Mouse (Mus musculus) common myeloid progenitor, adult 5-6 weeks (primary cell): ENCODE results near the gene Rassf3. TPM values are rescaled to one million over a fixed set of nuclear protein-coding genes. Genes with fewer than 3 reads are reported as not detected.

Experiments
- ATAC-seq: replicated peaks from 2 replicates; pipeline ENCODE4 v1.8.0; 2016; ENCODE audit warnings: low read depth, mild to moderate bottlenecking, moderate TSS enrichment, inconsistent platforms; ENCODE audit not compliant: poor library complexity, severe bottlenecking
- total RNA-seq: library from RNA; stranded (forward); fragments of 200-1000, 187-1606 nt; gene quantifications from 2 replicates; pipeline ENCODE4 v1.2.3, GENCODE M21; 2017

The Rassf3 gene
- total RNA-seq, 1 experiment from 2014 or later = 20.8 TPM

GRCm38 (mm10) chr10:121432635-121433280, 43.4 kb downstream of the Rassf3 start:
- peak; percentile 54 for ATAC-seq

GRCm38 (mm10) chr10:121432041-121432634, 44.0 kb downstream of the Rassf3 start:
- peak; percentile 50 for ATAC-seq

- ATAC-seq = no peak
Observed at GRCm38 (mm10) chr10:121430764-121431540, 45.2 kb downstream of the Rassf3 start.

GRCm38 (mm10) chr10:121429981-121430682, 46.0 kb downstream of the Rassf3 start:
- no peak for ATAC-seq

GRCm38 (mm10) chr10:121429581-121429980, 46.6 kb downstream of the Rassf3 start:
- ATAC-seq = no peak

GRCm38 (mm10) chr10:121429089-121429488, 47.1 kb downstream of the Rassf3 start:
- peak; percentile 26 for ATAC-seq

GRCm38 (mm10) chr10:121428011-121428711, 48.0 kb downstream of the Rassf3 start:
- ATAC-seq = no peak

GRCm38 (mm10) chr10:121427136-121427535, 49.0 kb downstream of the Rassf3 start:
- peak; percentile 22 for ATAC-seq

- peak; percentile 43 for ATAC-seq
Observed at GRCm38 (mm10) chr10:121426458-121427070, 49.6 kb downstream of the Rassf3 start.

GRCm38 (mm10) chr10:121425506-121426025, 50.6 kb downstream of the Rassf3 start:
- ATAC-seq = no peak

- no peak for ATAC-seq
Observed at GRCm38 (mm10) chr10:121425079-121425478, 51.1 kb downstream of the Rassf3 start.

- ATAC-seq = no peak
Observed at GRCm38 (mm10) chr10:121424455-121424854, 51.7 kb downstream of the Rassf3 start.

- ATAC-seq = no peak
Observed at GRCm38 (mm10) chr10:121423541-121424349, 52.4 kb downstream of the Rassf3 start.

GRCm38 (mm10) chr10:121422294-121422693, 53.9 kb downstream of the Rassf3 start:
- no peak for ATAC-seq

GRCm38 (mm10) chr10:121421657-121422290, 54.4 kb downstream of the Rassf3 start:
- no peak for ATAC-seq

GRCm38 (mm10) chr10:121421023-121421422, 55.1 kb downstream of the Rassf3 start:
- ATAC-seq = no peak

GRCm38 (mm10) chr10:121419640-121420470, 56.3 kb downstream of the Rassf3 start:
- peak; percentile 75 for ATAC-seq
